Mouse (Mus musculus) cortical plate, adult 2 months (tissue): ENCODE data around the gene Psmb11.

Source experiments
- CTCF ChIP-seq: fragments of 200-500 bp; IDR thresholded peaks from 2 replicates; pipeline ENCODE4 v1.5.1; 2011; ENCODE audit warnings: mild to moderate bottlenecking, control low read depth, low read length; ENCODE audit not compliant: insufficient read depth; ENCODE audit errors: extremely low read depth
- POLR2A ChIP-seq: fragments of 200-500 bp; IDR thresholded peaks from 2 replicates; pipeline ENCODE4 v1.6.1; 2011; ENCODE audit warnings: mild to moderate bottlenecking, low read length, control low read depth; ENCODE audit not compliant: insufficient read depth; ENCODE audit errors: extremely low read depth

GRCm38 (mm10) chr14:54601601-54602000 is 19.6 kb upstream of the Psmb11 start:
- no peak for TF ChIP-seq POLR2A
- TF ChIP-seq CTCF, result no peak
